Comparison of ENCODE assay signal across 21 mouse cellular contexts in genomic region chr16:84814511-84814910, GRCm38 (mm10). TPM values are rescaled to one million over a fixed set of nuclear protein-coding genes. Genes with fewer than 3 reads are reported as not detected.
A peak's percentile ranks its signal among the peaks of the same experiment; 100 is the strongest.
DNase-seq lines count a peak whose midpoint lies in the region; ATAC-seq lines count a peak whose summit lies in the region.
"Had no signal": no experiment of that assay in that cellular context is flagged by ENCODE, and none has a peak within 500 bp of the region (broad histone marks: within the 10 kb centered on the region; RNA-seq: fewer than 3 reads in every experiment).

No protein-coding gene starts in this region.

- peak overlapping the region; percentile 23 for H3K4me2 ChIP-seq in liver, embryonic 11.5 days
- peak overlapping the region; percentile 20; the same call in 1 of the 2 replicates for H3K4me2 ChIP-seq in liver, embryonic 12.5 days
- H3K4me2 ChIP-seq: forebrain, embryonic 12.5 days; midbrain, embryonic 13.5 days had no signal

- 48% methylated on average over 8 of the region's 8 CpGs for WGBS in liver, embryonic 11.5 days
- 26% methylated on average over 8 of the region's 8 CpGs for WGBS in liver, embryonic 12.5 days (ENCODE audit: insufficient replicate concordance)
- WGBS in forebrain, embryonic 10.5 days: 86% methylated on average over 8 of the region's 8 CpGs

- DNase-seq in liver, embryonic 11.5 days (ENCODE audit: low spot score): no peak
- no peak for DNase-seq in liver
- DNase-seq in thymus, postnatal 10 days (ENCODE audit: low spot score in 2 of 2): no peak
- DNase-seq in spleen, postnatal 14 days (ENCODE audit: low spot score in 2 of 2): no peak
- DNase-seq in forebrain, embryonic 10.5 days (ENCODE audit: extremely low spot score, low spot score): no peak
- no peak for DNase-seq in gastrocnemius, postnatal 4 days (ENCODE audit: low spot score in 2 of 2)
- DNase-seq: adrenal gland, adult 8-10 months; cerebellum, adult 11-12 months; cerebellum, postnatal 25 days; gastrocnemius, postnatal 10 days; heart, adult 2 months; heart, postnatal 36 days; lung, adult 18-20 months; lung, postnatal 14 days; thymus, postnatal 4 days had no signal

- no peaks in the 10 kb centered on the region for H3K36me3 ChIP-seq in liver, embryonic 11.5 days (ENCODE audit: control insufficient read depth, insufficient read depth, low read length)
- H3K36me3 ChIP-seq in liver, embryonic 12.5 days: no peaks in the 10 kb centered on the region
- H3K36me3 ChIP-seq in megakaryocyte, embryonic 14.5 days (replicated peaks; ENCODE audit: low read length): no peaks in the 10 kb centered on the region
- H3K36me3 ChIP-seq in forebrain, embryonic 10.5 days (replicated peaks): peaks cover 38% of the 10 kb centered on the region

- H3K27me3 ChIP-seq in liver, embryonic 11.5 days (replicated peaks; ENCODE audit: control insufficient read depth, insufficient read depth, low read length): no peaks in the 10 kb centered on the region
- no peaks in the 10 kb centered on the region for H3K27me3 ChIP-seq in liver, embryonic 12.5 days (replicated peaks)
- H3K27me3 ChIP-seq in megakaryocyte, embryonic 14.5 days (replicated peaks): no peaks in the 10 kb centered on the region
- no peaks in the 10 kb centered on the region for H3K27me3 ChIP-seq in forebrain, embryonic 10.5 days (ENCODE audit: poor library complexity, severe bottlenecking)
- H3K27me3 ChIP-seq: forebrain, embryonic 12.5 days; midbrain, embryonic 13.5 days had no signal

- H3K9ac ChIP-seq in liver, embryonic 11.5 days (ENCODE audit: low read depth, low read length): no peak overlapping the region
- no peak overlapping the region for H3K9ac ChIP-seq in liver, embryonic 12.5 days
- H3K9ac ChIP-seq: forebrain, embryonic 12.5 days; midbrain, embryonic 13.5 days had no signal

- H3K9me3 ChIP-seq in liver, embryonic 11.5 days (ENCODE audit: control insufficient read depth, low read length): no peaks in the 10 kb centered on the region
- no peaks in the 10 kb centered on the region for H3K9me3 ChIP-seq in liver, embryonic 12.5 days (replicated peaks)
- no peaks in the 10 kb centered on the region for H3K9me3 ChIP-seq in megakaryocyte, embryonic 14.5 days
- H3K9me3 ChIP-seq in forebrain, embryonic 10.5 days: no peaks in the 10 kb centered on the region
- H3K9me3 ChIP-seq: forebrain, embryonic 12.5 days; midbrain, embryonic 13.5 days had no signal

- H3K4me1 ChIP-seq in liver, embryonic 11.5 days (replicated peaks; ENCODE audit: control insufficient read depth, insufficient read depth, low read length): no peaks in the 10 kb centered on the region
- no peaks in the 10 kb centered on the region for H3K4me1 ChIP-seq in liver, embryonic 12.5 days
- peaks cover 55% of the 10 kb centered on the region for H3K4me1 ChIP-seq in megakaryocyte, embryonic 14.5 days
- H3K4me1 ChIP-seq in forebrain, embryonic 10.5 days: no peaks in the 10 kb centered on the region
- H3K4me1 ChIP-seq: forebrain, embryonic 12.5 days; midbrain, embryonic 13.5 days had no signal

- H3K4me3 ChIP-seq in liver, embryonic 11.5 days (ENCODE audit: low read depth, low read length): no peak overlapping the region
- H3K4me3 ChIP-seq in liver, embryonic 12.5 days: no peak overlapping the region
- H3K4me3 ChIP-seq in megakaryocyte, embryonic 14.5 days (replicated peaks): peak overlapping the region; percentile 90
- H3K4me3 ChIP-seq in forebrain, embryonic 10.5 days: no peak overlapping the region
- H3K4me3 ChIP-seq: forebrain, embryonic 12.5 days; heart, adult 2 months; midbrain, embryonic 13.5 days had no signal

- no peak overlapping the region for H3K27ac ChIP-seq in liver, embryonic 11.5 days (ENCODE audit: low read depth, low read length)
- H3K27ac ChIP-seq in liver, embryonic 12.5 days: no peak overlapping the region
- H3K27ac ChIP-seq in forebrain, embryonic 10.5 days: no peak overlapping the region
- H3K27ac ChIP-seq: forebrain, embryonic 12.5 days; heart, adult 2 months; midbrain, embryonic 13.5 days had no signal

- no peak for ATAC-seq in liver, embryonic 11.5 days (replicated peaks; ENCODE audit: low FRiP score)
- no peak for ATAC-seq in liver, embryonic 12.5 days
- ATAC-seq: hindbrain, embryonic 16.5 days; intestine, postnatal 0 days; midbrain, embryonic 13.5 days had no signal

RNA-seq across cellular contexts. Expression of gene Gabpa, which starts 20.2 kb away (rescaled TPM):
- polyA plus RNA-seq in liver, embryonic 11.5 days (2014; fragmentation: Nextera tagmentation; extraction: Ambion mirVana): 37.5 and 40.9 TPM in 2 replicates
- 26.0 and 26.2 TPM in 2 replicates for polyA plus RNA-seq in liver, embryonic 12.5 days (2016; fragmentation: Nextera tagmentation; extraction: Ambion mirVana)
- 2.3 TPM in 1 of 2 replicates, not detected in the other for polyA plus RNA-seq in megakaryocyte, embryonic 14.5 days (2012; ENCODE audit: insufficient read depth, low replicate concordance)
- 39.2 and 42.7 TPM in 2 replicates for polyA plus RNA-seq in forebrain, embryonic 10.5 days (2016; fragmentation: Nextera tagmentation; extraction: Ambion mirVana)
- total RNA-seq in gastrocnemius, postnatal 4 days (2021): 10 to 100 TPM; 42.0 to 46.9 TPM

RNA-seq across cellular contexts. Expression of gene Atp5j, which starts 20.9 kb away (rescaled TPM):
- 814 and 841 TPM in 2 replicates for polyA plus RNA-seq in liver, embryonic 11.5 days (2014; fragmentation: Nextera tagmentation; extraction: Ambion mirVana)
- polyA plus RNA-seq in liver, embryonic 12.5 days (2016; fragmentation: Nextera tagmentation; extraction: Ambion mirVana): 548 and 558 TPM in 2 replicates
- polyA plus RNA-seq in megakaryocyte, embryonic 14.5 days (2012; ENCODE audit: insufficient read depth, low replicate concordance): 133 and 159 TPM in 2 replicates
- polyA plus RNA-seq in forebrain, embryonic 10.5 days (2016; fragmentation: Nextera tagmentation; extraction: Ambion mirVana): 813 and 826 TPM in 2 replicates
- total RNA-seq in gastrocnemius, postnatal 4 days (2021): 100 to 1,000 TPM; 769 to 817 TPM

RNA-seq across cellular contexts. Expression of gene Jam2, which starts 40.6 kb away (rescaled TPM):
- 1.4 and 1.7 TPM in 2 replicates for polyA plus RNA-seq in liver, embryonic 11.5 days (2014; fragmentation: Nextera tagmentation; extraction: Ambion mirVana)
- polyA plus RNA-seq in liver, embryonic 12.5 days (2016; fragmentation: Nextera tagmentation; extraction: Ambion mirVana): 0.92 and 1.1 TPM in 2 replicates
- polyA plus RNA-seq in megakaryocyte, embryonic 14.5 days (2012; ENCODE audit: insufficient read depth, low replicate concordance): 0.81 TPM in 1 of 2 replicates, not detected in the other
- 29.5 and 30.1 TPM in 2 replicates for polyA plus RNA-seq in forebrain, embryonic 10.5 days (2016; fragmentation: Nextera tagmentation; extraction: Ambion mirVana)
- total RNA-seq in gastrocnemius, postnatal 4 days (2021): 10 to 100 TPM; 31.7 TPM

Comparison
In these comparisons a context has a peak if more than half of its experiments do, and no peak if none do; other contexts are left out.
1. RNA of gene Jam2, which starts 40.6 kb away (polyA plus RNA-seq): 29.5 to 30.1 TPM in forebrain, embryonic 10.5 days; 1.4 to 1.7 TPM in liver, embryonic 11.5 days, 0.92 to 1.1 TPM in liver, embryonic 12.5 days and 0.81 TPM in megakaryocyte, embryonic 14.5 days; every median in the first group is over 10 times any median in the second.